Mouse (Mus musculus) CH12.LX (cell line): ENCODE measurements around the gene Appbp2.

Experiments used
- CHD1 ChIP-seq: IDR thresholded peaks from 2 replicates; pipeline ENCODE4 v1.6.1; 2012; ENCODE audit warnings: low read depth, low read length, improper control_type of control experiment, inconsistent platforms
- CTCF ChIP-seq, 2 experiments: IDR thresholded peaks in 1 of 2; conservative IDR thresholded peaks in 1 of 2; 2 replicates each; pipeline ENCODE4 v1.5.1; 2011 to 2012; ENCODE audit warnings: low read depth in 2 of 2, low read length in 2 of 2, improper control_type of control experiment in 1 of 2, inconsistent platforms in 1 of 2, mild to moderate bottlenecking in 1 of 2, moderate library complexity in 1 of 2
- MXI1 ChIP-seq: IDR thresholded peaks from 2 replicates; pipeline ENCODE4 v1.6.1; 2011; ENCODE audit warnings: mild to moderate bottlenecking, low read depth, low read length, improper control_type of control experiment
- POLR2A ChIP-seq: IDR thresholded peaks from 2 replicates; pipeline ENCODE4 v1.6.1; 2011; ENCODE audit warnings: low read depth, mild to moderate bottlenecking, improper control_type of control experiment, low read length
- SMC3 ChIP-seq: IDR thresholded peaks from 2 replicates; pipeline ENCODE4 v1.6.1; 2011; ENCODE audit warnings: low read depth, low read length, improper control_type of control experiment
- UBTF ChIP-seq: IDR thresholded peaks from 2 replicates; pipeline ENCODE4 v1.6.1; 2012; ENCODE audit warnings: low read depth, mild to moderate bottlenecking, inconsistent platforms, low read length, improper control_type of control experiment, moderate library complexity

GRCm38 (mm10) chr11:85189110-85189509 lies 45.8 kb downstream of the Appbp2 start:
- TF ChIP-seq SMC3 (no peak), POLR2A (no peak), CTCF (conservative IDR thresholded peaks at IDR 0.05 in 1 of 2, IDR thresholded peaks at IDR 0.05 in 1 of 2; ENCODE audit: low read depth in 2 of 2, low read length in 2 of 2) (no peak), MXI1 (no peak), CHD1 (no peak), UBTF (no peak)
